Mouse (Mus musculus) heart, postnatal 0 days (tissue): ENCODE data around the gene Trim59. TPM values are rescaled to one million over a fixed set of nuclear protein-coding genes. Genes with fewer than 3 reads are reported as not detected.

ENCODE experiments used
- ATAC-seq: fragments of 200-750 bp; cut with Nextera tagmentation; 2 replicates; pipeline ENCODE4 v1.8.0; 2017; ENCODE audit warnings: low read depth, moderate number of reproducible peaks, moderate library complexity; ENCODE audit not compliant: insufficient read depth
- DNase-seq: peaks from one replicate; pipeline ENCODE4 v3.0.0-alpha.2; 2016; ENCODE audit warnings: low spot score
- H3K27ac ChIP-seq: fragments of 300-500 bp; sonication (generic); 2 replicates; pipeline ENCODE4 v1.5.1; 2014; ENCODE audit warnings: low read depth, mild to moderate bottlenecking
- H3K27me3 ChIP-seq: fragments of 300-500 bp; sonication (generic); 2 replicates; pipeline ENCODE4 v1.6.1; 2014; ENCODE audit warnings: low read length, mixed read lengths; ENCODE audit not compliant: control insufficient read depth, insufficient read depth
- H3K36me3 ChIP-seq: fragments of 300-500 bp; sonication (generic); replicated peaks from 2 replicates; pipeline ENCODE4 v1.6.1; 2014; ENCODE audit warnings: low read length, mixed read lengths; ENCODE audit not compliant: control insufficient read depth, insufficient read depth
- H3K4me1 ChIP-seq: fragments of 300-500 bp; sonication (generic); 2 replicates; pipeline ENCODE4 v1.6.1; 2014; ENCODE audit warnings: antibody characterized with exemption; ENCODE audit not compliant: control insufficient read depth, insufficient read depth
- H3K4me2 ChIP-seq: fragments of 300-500 bp; sonication (generic); 2 replicates; pipeline ENCODE4 v1.6.1; 2014; ENCODE audit warnings: low read depth, mild to moderate bottlenecking, low read length, moderate library complexity
- H3K4me3 ChIP-seq: fragments of 300-500 bp; sonication (generic); 2 replicates; pipeline ENCODE4 v1.5.1; 2014; ENCODE audit warnings: low read depth, low read length
- H3K9ac ChIP-seq: fragments of 300-500 bp; sonication (generic); replicated peaks from 2 replicates; pipeline ENCODE4 v1.6.1; 2014; ENCODE audit warnings: low read depth, low read length, mixed read lengths
- H3K9me3 ChIP-seq: fragments of 300-500 bp; sonication (generic); replicated peaks from 2 replicates; pipeline ENCODE4 v1.6.1; 2016; ENCODE audit warnings: low read length; ENCODE audit not compliant: control insufficient read depth
- CTCF ChIP-seq: IDR thresholded peaks from 2 replicates; pipeline ENCODE4 v1.5.1; 2016; ENCODE audit warnings: antibody characterized with exemption, control low read depth, low read depth
- EP300 ChIP-seq: IDR thresholded peaks from 2 replicates; pipeline ENCODE4 v1.6.1; 2016; ENCODE audit warnings: antibody characterized with exemption, low read depth
- WGBS: fragments of 180-500 bp; shearing (Covaris S2); extraction: QIAGEN DNeasy Blood & Tissue Kit; methylation state at CpG from one replicate; pipeline ENCODE4 v1.1.7; 2014; 5-methylcytosine and 5-hydroxymethylcytosine counted together
- polyA plus RNA-seq: library from polyadenylated mRNA; unstranded; fragments of >200 nt; fragmentation: Nextera tagmentation; extraction: Ambion mirVana; gene quantifications from 2 replicates; pipeline ENCODE4 v1.2.1, GENCODE M21; 2015
- total RNA-seq: library from RNA; depleted of rRNA; stranded (reverse); fragments of >200 nt; gene quantifications from 2 replicates; pipeline ENCODE4 v1.2.3, GENCODE M21; 2014; ENCODE audit warnings: low replicate concordance; rRNA removed

Gene Trim59
- 8.6 and 19.1 TPM in 2 replicates for total RNA-seq
- 19.6 and 22.7 TPM in 2 replicates for polyA plus RNA-seq

- Histone ChIP-seq H3K9ac (peak within 1 kb of the TSS; percentile 72), H3K27ac (peak within 1 kb of the TSS; percentile 87), H3K4me1 (no peaks in the 10 kb centered on the region), H3K36me3 (no peaks in the 10 kb centered on the region), H3K9me3 (no peaks in the 10 kb centered on the region), H3K4me3 (peak within 1 kb of the TSS; percentile 94), H3K27me3 (no peaks in the 10 kb centered on the region), H3K4me2 (peak within 1 kb of the TSS; percentile 62)
- WGBS: under 1% methylated on average over 79 of the region's 80 CpGs
- ATAC-seq (peak; percentile 94), DNase-seq (peak; percentile 93)
- TF ChIP-seq EP300: no peak; the same call in 1 of the 2 replicates
- no peak for TF ChIP-seq CTCF
Observed at GRCm38 (mm10) chr3:69044645-69045399, at the start of gene Trim59. TSS of gene Trim59 (minus strand) at chr3:69044755.

GRCm38 (mm10) chr3:69064005-69064404 is 19.4 kb upstream of the Trim59 start:
- 38% methylated on average over 1 of the region's 1 CpGs for WGBS
- no peaks in the 10 kb centered on the region for H3K27me3 ChIP-seq
- no peaks in the 10 kb centered on the region for H3K9me3 ChIP-seq
- no peak overlapping the region for H3K9ac ChIP-seq
- H3K4me1 ChIP-seq: no peaks in the 10 kb centered on the region
- TF ChIP-seq EP300 (no peak), CTCF (peak; percentile 51)
- no peak for ATAC-seq
- H3K36me3 ChIP-seq: no peaks in the 10 kb centered on the region
- H3K27ac ChIP-seq: no peak overlapping the region
- peak; percentile 47 for DNase-seq
- no peak overlapping the region for H3K4me2 ChIP-seq
- no peak overlapping the region for H3K4me3 ChIP-seq

- DNase-seq (no peak), ATAC-seq (no peak)
- no peak overlapping the region for H3K4me3 ChIP-seq
- H3K9me3 ChIP-seq: no peaks in the 10 kb centered on the region
- H3K27ac ChIP-seq: no peak overlapping the region
- H3K27me3 ChIP-seq: no peaks in the 10 kb centered on the region
- H3K36me3 ChIP-seq: no peaks in the 10 kb centered on the region
- TF ChIP-seq CTCF (no peak), EP300 (no peak)
- no peak overlapping the region for H3K9ac ChIP-seq
- WGBS: 72% methylated on average over 1 of the region's 1 CpGs
- H3K4me2 ChIP-seq: no peak overlapping the region
- no peaks in the 10 kb centered on the region for H3K4me1 ChIP-seq
Observed at GRCm38 (mm10) chr3:69062764-69063163, 18.2 kb upstream of the Trim59 start.

- H3K4me1 ChIP-seq: no peaks in the 10 kb centered on the region
- no peaks in the 10 kb centered on the region for H3K36me3 ChIP-seq
- no peak overlapping the region for H3K27ac ChIP-seq
- no peaks in the 10 kb centered on the region for H3K9me3 ChIP-seq
- no peak overlapping the region for H3K4me3 ChIP-seq
- TF ChIP-seq CTCF (no peak), EP300 (no peak)
- DNase-seq: no peak
- no peak overlapping the region for H3K9ac ChIP-seq
- ATAC-seq: no peak
- 92% methylated on average over 4 of the region's 4 CpGs for WGBS
- no peaks in the 10 kb centered on the region for H3K27me3 ChIP-seq
- no peak overlapping the region for H3K4me2 ChIP-seq
Observed at GRCm38 (mm10) chr3:69060672-69061071, 16.1 kb upstream of the Trim59 start.

- Histone ChIP-seq H3K4me1 (no peaks in the 10 kb centered on the region), H3K27ac (no peak overlapping the region), H3K27me3 (no peaks in the 10 kb centered on the region), H3K9me3 (no peaks in the 10 kb centered on the region), H3K4me3 (no peak overlapping the region), H3K36me3 (no peaks in the 10 kb centered on the region), H3K9ac (no peak overlapping the region), H3K4me2 (no peak overlapping the region)
- DNase-seq: no peak
- WGBS: 77% methylated on average over 3 of the region's 3 CpGs
- TF ChIP-seq CTCF (no peak), EP300 (no peak)
- ATAC-seq: no peak
Observed at GRCm38 (mm10) chr3:69055871-69056270, 11.3 kb upstream of the Trim59 start.
